Mouse (Mus musculus): Measurements from ENCODE around the gene Cradd. TPM values are rescaled to one million over a fixed set of nuclear protein-coding genes. Genes with fewer than 3 reads are reported as not detected.

Cradd gene
- polyA plus RNA-seq, 1 experiment from 2014 or later, result 15.6 TPM

DNA sequence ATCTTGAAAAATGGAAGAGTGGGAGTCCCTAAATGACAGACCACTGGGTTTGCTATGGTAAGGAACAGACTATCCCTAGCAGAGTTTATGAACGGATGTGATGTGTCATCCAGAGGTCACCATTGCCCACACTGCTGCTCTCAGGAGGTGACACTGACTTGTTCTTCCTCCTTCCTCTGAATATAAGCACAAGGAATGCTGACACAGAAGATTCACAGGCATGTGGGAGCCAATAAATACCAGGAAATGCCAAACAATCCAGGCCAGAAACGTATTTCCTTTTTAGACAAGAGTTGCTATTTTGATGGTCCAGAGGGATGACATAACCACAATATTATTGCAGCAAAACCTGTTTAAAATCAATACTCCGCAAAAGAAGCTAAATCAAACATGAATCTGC is 91.4 kb downstream of the Cradd start:
- Histone ChIP-seq H3K4me3 (ENCODE audit: low read depth, low read length) (no peak overlapping the region), H3K4me2 (peak overlapping the region; percentile 0; the same call in 1 of the 2 replicates), H3K9ac (no peak overlapping the region), H3K27ac (ENCODE audit: low read depth) (peak overlapping the region; percentile 76), H3K36me3 (ENCODE audit: insufficient read depth) (no peaks in the 10 kb centered on the region), H3K9me3 (ENCODE audit: low read depth, low read length) (no peaks in the 10 kb centered on the region), H3K4me1 (ENCODE audit: insufficient read depth) (peaks cover 15% of the 10 kb centered on the region), H3K27me3 (ENCODE audit: insufficient read depth, low read length) (no peaks in the 10 kb centered on the region)
- 31% methylated on average over 3 of the region's 3 CpGs for WGBS
- peak; percentile 75 for DNase-seq
- peak; percentile 67; the same call in 1 of the 2 replicates for ATAC-seq (ENCODE audit: insufficient read depth)
- no peak for TF ChIP-seq CTCF (IDR thresholded peaks at IDR 0.05; ENCODE audit: low read depth)

- WGBS, result 44% methylated on average over 6 of the region's 6 CpGs
- H3K4me3 ChIP-seq (ENCODE audit: low read depth, low read length), result no peak overlapping the region
- 0 out of 2 replicates have a peak, but pooled peaks have one; percentile 47 for TF ChIP-seq CTCF (IDR thresholded peaks at IDR 0.05; ENCODE audit: low read depth)
- H3K4me1 ChIP-seq (ENCODE audit: insufficient read depth), result peaks cover 18% of the 10 kb centered on the region
- peak overlapping the region; percentile 65; the same call in 1 of the 2 replicates for H3K27ac ChIP-seq (ENCODE audit: low read depth)
- no peak overlapping the region for H3K4me2 ChIP-seq
- no peak overlapping the region for H3K9ac ChIP-seq
- ATAC-seq (ENCODE audit: insufficient read depth) (0 out of 2 replicates have a peak, but pooled peaks have one; percentile 28), DNase-seq (peak; percentile 71)
- H3K27me3 ChIP-seq (ENCODE audit: insufficient read depth, low read length), result no peaks in the 10 kb centered on the region
- H3K36me3 ChIP-seq (ENCODE audit: insufficient read depth), result no peaks in the 10 kb centered on the region
- no peaks in the 10 kb centered on the region for H3K9me3 ChIP-seq (ENCODE audit: low read depth, low read length)
These were observed 95.7 kb downstream of the Cradd start for GRCm38 (mm10) chr10:95228192-95228591.

- no peaks in the 10 kb centered on the region for H3K36me3 ChIP-seq (ENCODE audit: insufficient read depth)
- no peak for TF ChIP-seq CTCF (IDR thresholded peaks at IDR 0.05; ENCODE audit: low read depth)
- ATAC-seq (ENCODE audit: insufficient read depth) (peak; percentile 83), DNase-seq (peak; percentile 62)
- H3K27ac ChIP-seq (ENCODE audit: low read depth), result peak overlapping the region; percentile 65; the same call in 1 of the 2 replicates
- H3K4me1 ChIP-seq (ENCODE audit: insufficient read depth), result peaks cover 15% of the 10 kb centered on the region
- no peak overlapping the region for H3K4me2 ChIP-seq
- H3K9me3 ChIP-seq (ENCODE audit: low read depth, low read length), result no peaks in the 10 kb centered on the region
- no peak overlapping the region for H3K9ac ChIP-seq
- no peaks in the 10 kb centered on the region for H3K27me3 ChIP-seq (ENCODE audit: insufficient read depth, low read length)
- H3K4me3 ChIP-seq (ENCODE audit: low read depth, low read length), result no peak overlapping the region
- 35% methylated on average over 1 of the region's 1 CpGs for WGBS
These were observed 96.3 kb downstream of the Cradd start for GRCm38 (mm10) chr10:95227590-95227989.

GRCm38 (mm10) chr10:95226772-95227171 is 97.2 kb downstream of the Cradd start:
- TF ChIP-seq CTCF (IDR thresholded peaks at IDR 0.05; ENCODE audit: low read depth), result no peak
- DNase-seq (no peak), ATAC-seq (ENCODE audit: insufficient read depth) (no peak)
- H3K9me3 ChIP-seq (ENCODE audit: low read depth, low read length), result no peaks in the 10 kb centered on the region
- no peak overlapping the region for H3K9ac ChIP-seq
- no peak overlapping the region for H3K27ac ChIP-seq (ENCODE audit: low read depth)
- no peak overlapping the region for H3K4me3 ChIP-seq (ENCODE audit: low read depth, low read length)
- no peak overlapping the region for H3K4me2 ChIP-seq
- no peaks in the 10 kb centered on the region for H3K36me3 ChIP-seq (ENCODE audit: insufficient read depth)
- H3K27me3 ChIP-seq (ENCODE audit: insufficient read depth, low read length), result no peaks in the 10 kb centered on the region
- 52% methylated on average over 4 of the region's 4 CpGs for WGBS
- peaks cover 11% of the 10 kb centered on the region for H3K4me1 ChIP-seq (ENCODE audit: insufficient read depth)

GRCm38 (mm10) chr10:95225006-95225405 is 98.9 kb downstream of the Cradd start:
- H3K4me1 ChIP-seq (ENCODE audit: insufficient read depth), result peaks cover 11% of the 10 kb centered on the region
- H3K4me3 ChIP-seq (ENCODE audit: low read depth, low read length), result no peak overlapping the region
- no peaks in the 10 kb centered on the region for H3K9me3 ChIP-seq (ENCODE audit: low read depth, low read length)
- ATAC-seq (ENCODE audit: insufficient read depth) (no peak), DNase-seq (no peak)
- no peak overlapping the region for H3K9ac ChIP-seq
- no peak for TF ChIP-seq CTCF (IDR thresholded peaks at IDR 0.05; ENCODE audit: low read depth)
- 44% methylated on average over 4 of the region's 4 CpGs for WGBS
- no peaks in the 10 kb centered on the region for H3K27me3 ChIP-seq (ENCODE audit: insufficient read depth, low read length)
- H3K27ac ChIP-seq (ENCODE audit: low read depth), result no peak overlapping the region
- no peak overlapping the region for H3K4me2 ChIP-seq
- H3K36me3 ChIP-seq (ENCODE audit: insufficient read depth), result no peaks in the 10 kb centered on the region

- Histone ChIP-seq H3K4me1 (ENCODE audit: insufficient read depth) (peaks cover 21% of the 10 kb centered on the region), H3K27me3 (ENCODE audit: insufficient read depth, low read length) (no peaks in the 10 kb centered on the region), H3K9me3 (ENCODE audit: low read depth, low read length) (no peaks in the 10 kb centered on the region), H3K4me3 (ENCODE audit: low read depth, low read length) (no peak overlapping the region), H3K4me2 (no peak overlapping the region), H3K9ac (no peak overlapping the region), H3K27ac (ENCODE audit: low read depth) (no peak overlapping the region), H3K36me3 (ENCODE audit: insufficient read depth) (no peaks in the 10 kb centered on the region)
- WGBS, result 75% methylated on average over 16 of the region's 16 CpGs
- DNase-seq, result no peak
- TF ChIP-seq CTCF (IDR thresholded peaks at IDR 0.05; ENCODE audit: low read depth), result no peak
- no peak for ATAC-seq (ENCODE audit: insufficient read depth)
These were observed 100.7 kb downstream of the Cradd start for GRCm38 (mm10) chr10:95223211-95223610.

DNA sequence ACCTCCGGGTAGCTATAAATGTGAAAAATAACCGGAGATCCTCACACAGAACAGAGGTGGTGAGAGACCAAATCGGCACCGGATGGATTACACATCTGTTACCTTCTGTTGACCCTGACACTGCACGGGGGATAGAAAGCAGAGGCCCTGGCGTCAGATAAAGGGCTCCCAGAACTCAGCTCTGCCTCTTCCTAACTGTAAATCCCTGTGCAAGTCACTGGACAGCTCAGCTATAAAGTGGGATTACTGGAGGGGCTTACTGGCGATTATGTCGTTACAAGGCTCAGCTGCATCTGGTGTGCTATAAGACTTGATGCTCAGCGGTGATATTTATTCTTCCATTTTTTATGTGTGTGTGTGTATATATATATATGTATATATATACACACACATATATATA is 102.0 kb downstream of the Cradd start:
- Histone ChIP-seq H3K9ac (no peak overlapping the region), H3K4me1 (ENCODE audit: insufficient read depth) (peaks cover 15% of the 10 kb centered on the region; the same call in 1 of the 2 replicates), H3K4me3 (ENCODE audit: low read depth, low read length) (no peak overlapping the region), H3K9me3 (ENCODE audit: low read depth, low read length) (no peaks in the 10 kb centered on the region), H3K4me2 (no peak overlapping the region), H3K27ac (ENCODE audit: low read depth) (no peak overlapping the region), H3K36me3 (ENCODE audit: insufficient read depth) (no peaks in the 10 kb centered on the region), H3K27me3 (ENCODE audit: insufficient read depth, low read length) (no peaks in the 10 kb centered on the region)
- no peak for TF ChIP-seq CTCF (IDR thresholded peaks at IDR 0.05; ENCODE audit: low read depth)
- WGBS, result 58% methylated on average over 9 of the region's 9 CpGs
- ATAC-seq (ENCODE audit: insufficient read depth) (no peak), DNase-seq (no peak)

Data from lung, embryonic 14.5 days (tissue).